In the genomic region with DNA sequence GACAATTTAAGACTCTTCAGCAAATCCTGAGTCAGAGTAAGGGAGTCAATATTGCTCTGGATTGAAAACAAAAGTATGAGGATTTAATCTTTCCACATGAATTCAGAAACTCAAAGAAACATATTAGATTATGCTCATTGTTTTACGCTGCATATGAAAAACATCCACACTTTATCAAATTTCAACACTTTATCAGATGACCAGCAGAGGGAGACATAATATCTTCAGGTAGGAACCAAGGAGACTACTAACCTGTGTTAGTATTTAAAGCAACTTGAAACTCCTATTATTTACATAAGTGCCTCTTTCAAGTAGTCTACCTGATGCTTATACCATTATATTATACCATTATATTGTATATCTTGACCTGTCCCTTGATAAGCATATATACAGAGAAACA, we compare ENCODE assay signal across 8 mouse cellular contexts.
A peak's percentile ranks its signal among the peaks of the same experiment; 100 is the strongest.
DNase-seq lines count a peak whose midpoint lies in the region; ATAC-seq and TF ChIP-seq lines count a peak whose summit lies in the region.
"Not testable (repeated sequence)": the region's sequence is repeated elsewhere in the genome, so short reads cannot be mapped to it uniquely, and the experiment has no call there.

No protein-coding gene starts in this region.

- H3K36me3 ChIP-seq in CH12.LX (replicated peaks in 1 of 2; ENCODE audit: control insufficient read depth in 1 of 2, insufficient read depth in 1 of 2, low read length in 1 of 2); heart, adult 2 months (ENCODE audit: control insufficient read depth, insufficient read depth, low read length); kidney, postnatal 0 days (ENCODE audit: insufficient read depth, low read length); lung, postnatal 0 days (ENCODE audit: insufficient read depth, low read length); stomach, postnatal 0 days (ENCODE audit: control insufficient read depth, insufficient read depth, low read length): not testable (repeated sequence)

- ATAC-seq in kidney, postnatal 0 days (replicated peaks; ENCODE audit: low FRiP score, low read depth); lung, postnatal 0 days; stomach, postnatal 0 days (ENCODE audit: low FRiP score, low TSS enrichment): not testable (repeated sequence)

- peak in 1 of 2 experiments; percentile 51; a peak in 2 of 4 replicates for TF ChIP-seq CTCF in CH12.LX (conservative IDR thresholded peaks at IDR 0.05 in 1 of 2, IDR thresholded peaks at IDR 0.05 in 1 of 2; ENCODE audit: low read depth in 2 of 2, low read length in 2 of 2)
- TF ChIP-seq CTCF in heart, adult 2 months (IDR thresholded peaks at IDR 0.05) = peak; percentile 40
- peak; percentile 50 for TF ChIP-seq CTCF in kidney, postnatal 0 days (IDR thresholded peaks at IDR 0.05; ENCODE audit: low read depth)
- TF ChIP-seq CTCF in left cerebral cortex, adult 2 months (IDR thresholded peaks at IDR 0.05) = peak; percentile 35
- TF ChIP-seq CTCF in lung, postnatal 0 days (IDR thresholded peaks at IDR 0.05) = peak; percentile 8; the same call in 1 of the 2 replicates
- peak; percentile 43 for TF ChIP-seq CTCF in stomach, postnatal 0 days (IDR thresholded peaks at IDR 0.05; ENCODE audit: low read depth)

- TF ChIP-seq RAD21 in CH12.LX (IDR thresholded peaks at IDR 0.05; ENCODE audit: low read depth, low read length) = peak; percentile 42

- H3K79me2 ChIP-seq in CH12.LX (replicated peaks; ENCODE audit: control insufficient read depth, extremely low read depth, insufficient read depth, poor library complexity, severe bottlenecking); heart, adult 2 months (replicated peaks; ENCODE audit: control insufficient read depth, insufficient read depth, low read length): not testable (repeated sequence)

- H3K4me1 ChIP-seq in CH12.LX (ENCODE audit: control insufficient read depth in 1 of 2, insufficient read depth in 2 of 2); heart, adult 2 months (ENCODE audit: control insufficient read depth, insufficient read depth, low read length); kidney, postnatal 0 days (replicated peaks; ENCODE audit: insufficient read depth, low read length); lung, postnatal 0 days (ENCODE audit: insufficient read depth, low read depth, low read length); stomach, postnatal 0 days (replicated peaks; ENCODE audit: control insufficient read depth, insufficient read depth): not testable (repeated sequence)

- not testable (repeated sequence) for H3K27me3 ChIP-seq in CH12.LX (replicated peaks); heart, adult 2 months (ENCODE audit: control insufficient read depth, insufficient read depth, low read length); kidney, postnatal 0 days (ENCODE audit: insufficient read depth, low read length); lung, postnatal 0 days (replicated peaks; ENCODE audit: insufficient read depth, low read length); stomach, postnatal 0 days (ENCODE audit: control insufficient read depth, insufficient read depth, low read length)

- not testable (repeated sequence) for TF ChIP-seq POLR2A in CH12.LX (IDR thresholded peaks at IDR 0.05; ENCODE audit: low read depth, low read length); heart, adult 2 months (IDR thresholded peaks at IDR 0.05; ENCODE audit: insufficient read depth, low read depth, low read length)

- DNase-seq in CH12.LX (ENCODE audit: extremely low read depth); heart, adult 2 months; kidney, postnatal 0 days (ENCODE audit: low spot score); left cerebral cortex, adult 2 months (ENCODE audit: extremely low spot score in 1 of 2, low spot score in 2 of 2); lung, postnatal 0 days (ENCODE audit: low spot score); stomach, postnatal 0 days (ENCODE audit: low spot score): not testable (repeated sequence)
- peak; percentile 1 for DNase-seq in embryo, embryonic 10.5 days (ENCODE audit: low spot score)
- peak; percentile 2 for DNase-seq in induced T-regulatory cell, adult 2 months (ENCODE audit: low read depth)

- not testable (repeated sequence) for H3K9ac ChIP-seq in CH12.LX (ENCODE audit: insufficient read depth, low read depth); heart, adult 2 months (ENCODE audit: low read depth, low read length); kidney, postnatal 0 days (ENCODE audit: low read depth, low read length); lung, postnatal 0 days (replicated peaks; ENCODE audit: low read depth); stomach, postnatal 0 days (ENCODE audit: low read length)

- not testable (repeated sequence) for TF ChIP-seq EP300 in CH12.LX (IDR thresholded peaks at IDR 0.05; ENCODE audit: low read length); heart, adult 2 months (IDR thresholded peaks at IDR 0.05; ENCODE audit: insufficient read depth, low read depth, low read length); lung, postnatal 0 days (IDR thresholded peaks at IDR 0.05); stomach, postnatal 0 days (optimal IDR thresholded peaks at IDR 0.05)

- intact Hi-C loops in heart, adult 2 months (cut with DNase I); left cerebral cortex, adult 2 months (cut with DNase I): not testable (repeated sequence)

- not testable (repeated sequence) for H3K9me3 ChIP-seq in CH12.LX (replicated peaks; ENCODE audit: low read length); kidney, postnatal 0 days (replicated peaks; ENCODE audit: low read length); lung, postnatal 0 days (ENCODE audit: low read length); stomach, postnatal 0 days (ENCODE audit: control insufficient read depth, low read length)

- H3K27ac ChIP-seq in CH12.LX (ENCODE audit: insufficient read depth, low read depth); heart, adult 2 months; kidney, postnatal 0 days; left cerebral cortex, adult 2 months; lung, postnatal 0 days (ENCODE audit: low read length); stomach, postnatal 0 days (replicated peaks): not testable (repeated sequence)

- not testable (repeated sequence) for H3K4me2 ChIP-seq in CH12.LX (ENCODE audit: insufficient read depth, low read depth, poor library complexity, severe bottlenecking); kidney, postnatal 0 days (ENCODE audit: low read length); lung, postnatal 0 days (replicated peaks; ENCODE audit: low read depth, low read length); stomach, postnatal 0 days (replicated peaks; ENCODE audit: low read depth)

- in situ Hi-C loops in CH12.LX (cut with MboI; ENCODE audit: low pct_ligation_motif_present, low pct_unique_long_range_greater_than_20kb, low sequenced_read_pairs) = not testable (repeated sequence)

- 74% methylated on average over 1 of the region's 1 CpGs for WGBS in heart, adult 2 months
- 89% methylated on average over 1 of the region's 1 CpGs for WGBS in kidney, postnatal 0 days
- 81% methylated on average over 1 of the region's 1 CpGs for WGBS in lung, postnatal 0 days
- 79% methylated on average over 1 of the region's 1 CpGs for WGBS in stomach, postnatal 0 days

- dilution Hi-C loops in CH12.LX (cut with MboI; ENCODE audit: extremely low pct_ligation_motif_present, extremely low pct_unique_long_range_greater_than_20kb, low sequenced_read_pairs) = not testable (repeated sequence)

- H3K4me3 ChIP-seq in CH12.LX (replicated peaks in 1 of 3; ENCODE audit: low read depth in 2 of 3, low read length in 2 of 3, poor library complexity in 1 of 3); heart, adult 2 months; kidney, postnatal 0 days (replicated peaks; ENCODE audit: low read depth, low read length); left cerebral cortex, adult 2 months; lung, postnatal 0 days (ENCODE audit: low read depth, low read length); stomach, postnatal 0 days (ENCODE audit: low read depth, low read length): not testable (repeated sequence)

TF ChIP-seq in CH12.LX, 34 proteins besides CTCF, POLR2A, EP300 and RAD21:
- TF ChIP-seq SMC3 (IDR thresholded peaks at IDR 0.05; ENCODE audit: low read depth, low read length) = peak; percentile 46
TF ChIP-seq in CH12.LX: peak in this region for 1; not testable (repeated sequence) for 33.
